Mouse (Mus musculus): ENCODE data around the gene Dnaja1. TPM values are rescaled to one million over a fixed set of nuclear protein-coding genes. Genes with fewer than 3 reads are reported as not detected.

The Dnaja1 gene
- 710 and 762 TPM in 2 replicates for polyA plus RNA-seq (2014; fragmentation: Nextera tagmentation; extraction: Ambion mirVana)

- Histone ChIP-seq H3K36me3 (ENCODE audit: control insufficient read depth, insufficient read depth, low read length) (peaks cover 5% of the 10 kb centered on the region), H3K27me3 (ENCODE audit: control insufficient read depth, insufficient read depth, low read length) (no peaks in the 10 kb centered on the region), H3K27ac (ENCODE audit: low read depth, low read length) (peak within 1 kb of the TSS; percentile 99), H3K9ac (ENCODE audit: low read length) (peak within 1 kb of the TSS; percentile 84), H3K4me3 (ENCODE audit: low read depth, low read length) (peak within 1 kb of the TSS; percentile 66), H3K9me3 (ENCODE audit: control insufficient read depth, low read length) (no peaks in the 10 kb centered on the region), H3K4me1 (ENCODE audit: control insufficient read depth, insufficient read depth, low read length) (peaks cover 19% of the 10 kb centered on the region), H3K4me2 (peak within 1 kb of the TSS; percentile 72)
- DNase-seq (ENCODE audit: low spot score, missing footprints) (peak; percentile 100), ATAC-seq (ENCODE audit: low FRiP score) (peak; percentile 92)
- WGBS, result 1% methylated on average over 53 of the region's 54 CpGs
These were observed at the start of gene Dnaja1 for GRCm38 (mm10) chr4:40722011-40722666. TSS of gene Dnaja1 (plus strand) at chr4:40722150.

- WGBS, result 92% methylated on average over 5 of the region's 5 CpGs
- H3K9ac ChIP-seq (ENCODE audit: low read length), result no peak overlapping the region
These were observed 48.4 kb upstream of the Dnaja1 start for GRCm38 (mm10) chr4:40673526-40673925.

GRCm38 (mm10) chr4:40676338-40676737, 45.6 kb upstream of the Dnaja1 start:
- H3K4me1 ChIP-seq (ENCODE audit: control insufficient read depth, insufficient read depth, low read length), result no peaks in the 10 kb centered on the region
- 17% methylated on average over 14 of the region's 14 CpGs for WGBS
- H3K36me3 ChIP-seq (ENCODE audit: control insufficient read depth, insufficient read depth, low read length), result no peaks in the 10 kb centered on the region
- H3K27ac ChIP-seq (ENCODE audit: low read depth, low read length), result no peak overlapping the region
- peak overlapping the region; percentile 19; the same call in 1 of the 2 replicates for H3K4me2 ChIP-seq
- H3K4me3 ChIP-seq (ENCODE audit: low read depth, low read length), result no peak overlapping the region
- H3K9ac ChIP-seq (ENCODE audit: low read length), result no peak overlapping the region
- H3K9me3 ChIP-seq (ENCODE audit: control insufficient read depth, low read length), result no peaks in the 10 kb centered on the region
- DNase-seq (ENCODE audit: low spot score, missing footprints), result peak; percentile 78
- H3K27me3 ChIP-seq (ENCODE audit: control insufficient read depth, insufficient read depth, low read length), result no peaks in the 10 kb centered on the region
- ATAC-seq (ENCODE audit: low FRiP score), result no peak

More at GRCm38 (mm10) chr4:40673526-40673925, 48.4 kb upstream of the Dnaja1 start:
- Histone ChIP-seq H3K4me2 (no peak overlapping the region), H3K36me3 (ENCODE audit: control insufficient read depth, insufficient read depth, low read length) (no peaks in the 10 kb centered on the region), H3K27ac (ENCODE audit: low read depth, low read length) (no peak overlapping the region), H3K27me3 (ENCODE audit: control insufficient read depth, insufficient read depth, low read length) (no peaks in the 10 kb centered on the region), H3K4me3 (ENCODE audit: low read depth, low read length) (no peak overlapping the region), H3K4me1 (ENCODE audit: control insufficient read depth, insufficient read depth, low read length) (no peaks in the 10 kb centered on the region), H3K9me3 (ENCODE audit: control insufficient read depth, low read length) (no peaks in the 10 kb centered on the region)
- ATAC-seq (ENCODE audit: low FRiP score) (no peak), DNase-seq (ENCODE audit: low spot score, missing footprints) (peak; percentile 56)

GRCm38 (mm10) chr4:40677132-40677531, 44.8 kb upstream of the Dnaja1 start:
- WGBS, result 34% methylated on average over 5 of the region's 5 CpGs
- Histone ChIP-seq H3K9me3 (ENCODE audit: control insufficient read depth, low read length) (no peaks in the 10 kb centered on the region), H3K4me2 (no peak overlapping the region), H3K4me1 (ENCODE audit: control insufficient read depth, insufficient read depth, low read length) (no peaks in the 10 kb centered on the region), H3K9ac (ENCODE audit: low read length) (no peak overlapping the region), H3K27me3 (ENCODE audit: control insufficient read depth, insufficient read depth, low read length) (no peaks in the 10 kb centered on the region), H3K4me3 (ENCODE audit: low read depth, low read length) (no peak overlapping the region), H3K27ac (ENCODE audit: low read depth, low read length) (no peak overlapping the region), H3K36me3 (ENCODE audit: control insufficient read depth, insufficient read depth, low read length) (no peaks in the 10 kb centered on the region)
- ATAC-seq (ENCODE audit: low FRiP score) (no peak), DNase-seq (ENCODE audit: low spot score, missing footprints) (peak; percentile 87)

GRCm38 (mm10) chr4:40680250-40680860, 41.6 kb upstream of the Dnaja1 start:
- H3K36me3 ChIP-seq (ENCODE audit: control insufficient read depth, insufficient read depth, low read length), result no peaks in the 10 kb centered on the region
- H3K4me2 ChIP-seq, result no peak overlapping the region
- ATAC-seq (ENCODE audit: low FRiP score) (peak; percentile 34; the same call in 1 of the 2 replicates), DNase-seq (ENCODE audit: low spot score, missing footprints) (peak; percentile 90)
- no peaks in the 10 kb centered on the region for H3K27me3 ChIP-seq (ENCODE audit: control insufficient read depth, insufficient read depth, low read length)
- no peaks in the 10 kb centered on the region for H3K9me3 ChIP-seq (ENCODE audit: control insufficient read depth, low read length)
- no peaks in the 10 kb centered on the region for H3K4me1 ChIP-seq (ENCODE audit: control insufficient read depth, insufficient read depth, low read length)
- H3K9ac ChIP-seq (ENCODE audit: low read length), result no peak overlapping the region
- no peak overlapping the region for H3K4me3 ChIP-seq (ENCODE audit: low read depth, low read length)
- 55% methylated on average over 5 of the region's 5 CpGs for WGBS
- no peak overlapping the region for H3K27ac ChIP-seq (ENCODE audit: low read depth, low read length)

- peaks cover 7% of the 10 kb centered on the region for H3K36me3 ChIP-seq (ENCODE audit: control insufficient read depth, insufficient read depth, low read length)
- H3K4me3 ChIP-seq (ENCODE audit: low read depth, low read length), result no peak overlapping the region
- H3K27ac ChIP-seq (ENCODE audit: low read depth, low read length), result no peak overlapping the region
- 26% methylated on average over 3 of the region's 3 CpGs for WGBS
- H3K4me1 ChIP-seq (ENCODE audit: control insufficient read depth, insufficient read depth, low read length), result no peaks in the 10 kb centered on the region
- H3K9me3 ChIP-seq (ENCODE audit: control insufficient read depth, low read length), result no peaks in the 10 kb centered on the region
- no peaks in the 10 kb centered on the region for H3K27me3 ChIP-seq (ENCODE audit: control insufficient read depth, insufficient read depth, low read length)
- H3K4me2 ChIP-seq, result no peak overlapping the region
- H3K9ac ChIP-seq (ENCODE audit: low read length), result no peak overlapping the region
- ATAC-seq (ENCODE audit: low FRiP score) (peak; percentile 12; the same call in 1 of the 2 replicates), DNase-seq (ENCODE audit: low spot score, missing footprints) (peak; percentile 94)
These were observed 40.0 kb upstream of the Dnaja1 start for GRCm38 (mm10) chr4:40681908-40682307.

GRCm38 (mm10) chr4:40682359-40682758, 39.6 kb upstream of the Dnaja1 start:
- Histone ChIP-seq H3K4me2 (no peak overlapping the region), H3K27me3 (ENCODE audit: control insufficient read depth, insufficient read depth, low read length) (no peaks in the 10 kb centered on the region), H3K9me3 (ENCODE audit: control insufficient read depth, low read length) (no peaks in the 10 kb centered on the region), H3K4me1 (ENCODE audit: control insufficient read depth, insufficient read depth, low read length) (no peaks in the 10 kb centered on the region), H3K9ac (ENCODE audit: low read length) (no peak overlapping the region), H3K4me3 (ENCODE audit: low read depth, low read length) (no peak overlapping the region), H3K36me3 (ENCODE audit: control insufficient read depth, insufficient read depth, low read length) (peaks cover 8% of the 10 kb centered on the region), H3K27ac (ENCODE audit: low read depth, low read length) (no peak overlapping the region)
- ATAC-seq (ENCODE audit: low FRiP score) (0 out of 2 replicates have a peak, but pooled peaks have one; percentile 19), DNase-seq (ENCODE audit: low spot score, missing footprints) (no peak)
- WGBS, result 88% methylated on average over 5 of the region's 5 CpGs

- no peak for ATAC-seq (ENCODE audit: low FRiP score)
- WGBS, result 86% methylated on average over 2 of the region's 2 CpGs
- no peak overlapping the region for H3K27ac ChIP-seq (ENCODE audit: low read depth, low read length)
- H3K4me3 ChIP-seq (ENCODE audit: low read depth, low read length), result no peak overlapping the region
- H3K9me3 ChIP-seq (ENCODE audit: control insufficient read depth, low read length), result no peaks in the 10 kb centered on the region
- H3K36me3 ChIP-seq (ENCODE audit: control insufficient read depth, insufficient read depth, low read length), result peaks cover 9% of the 10 kb centered on the region
- no peak overlapping the region for H3K9ac ChIP-seq (ENCODE audit: low read length)
- no peak for DNase-seq (ENCODE audit: low spot score, missing footprints)
- no peak overlapping the region for H3K4me2 ChIP-seq
- H3K27me3 ChIP-seq (ENCODE audit: control insufficient read depth, insufficient read depth, low read length), result no peaks in the 10 kb centered on the region
- no peaks in the 10 kb centered on the region for H3K4me1 ChIP-seq (ENCODE audit: control insufficient read depth, insufficient read depth, low read length)
These were observed 38.6 kb upstream of the Dnaja1 start for GRCm38 (mm10) chr4:40683306-40683705.

- no peak overlapping the region for H3K9ac ChIP-seq (ENCODE audit: low read length)
- H3K4me2 ChIP-seq, result no peak overlapping the region
- no peak overlapping the region for H3K4me3 ChIP-seq (ENCODE audit: low read depth, low read length)
- WGBS, result 88% methylated on average over 11 of the region's 11 CpGs
- no peak overlapping the region for H3K27ac ChIP-seq (ENCODE audit: low read depth, low read length)
- ATAC-seq (ENCODE audit: low FRiP score) (no peak), DNase-seq (ENCODE audit: low spot score, missing footprints) (no peak)
- H3K9me3 ChIP-seq (ENCODE audit: control insufficient read depth, low read length), result no peaks in the 10 kb centered on the region
- H3K36me3 ChIP-seq (ENCODE audit: control insufficient read depth, insufficient read depth, low read length), result peaks cover 16% of the 10 kb centered on the region
- H3K27me3 ChIP-seq (ENCODE audit: control insufficient read depth, insufficient read depth, low read length), result no peaks in the 10 kb centered on the region
- no peaks in the 10 kb centered on the region for H3K4me1 ChIP-seq (ENCODE audit: control insufficient read depth, insufficient read depth, low read length)
These were observed 30.9 kb upstream of the Dnaja1 start for GRCm38 (mm10) chr4:40691100-40691499.
